Mouse (Mus musculus): ENCODE measurements around the gene Sez6. TPM values are rescaled to one million over a fixed set of nuclear protein-coding genes. Genes with fewer than 3 reads are reported as not detected.

Gene Sez6
- polyA plus RNA-seq, 1 experiment from 2014 or later: 140 TPM

DNA sequence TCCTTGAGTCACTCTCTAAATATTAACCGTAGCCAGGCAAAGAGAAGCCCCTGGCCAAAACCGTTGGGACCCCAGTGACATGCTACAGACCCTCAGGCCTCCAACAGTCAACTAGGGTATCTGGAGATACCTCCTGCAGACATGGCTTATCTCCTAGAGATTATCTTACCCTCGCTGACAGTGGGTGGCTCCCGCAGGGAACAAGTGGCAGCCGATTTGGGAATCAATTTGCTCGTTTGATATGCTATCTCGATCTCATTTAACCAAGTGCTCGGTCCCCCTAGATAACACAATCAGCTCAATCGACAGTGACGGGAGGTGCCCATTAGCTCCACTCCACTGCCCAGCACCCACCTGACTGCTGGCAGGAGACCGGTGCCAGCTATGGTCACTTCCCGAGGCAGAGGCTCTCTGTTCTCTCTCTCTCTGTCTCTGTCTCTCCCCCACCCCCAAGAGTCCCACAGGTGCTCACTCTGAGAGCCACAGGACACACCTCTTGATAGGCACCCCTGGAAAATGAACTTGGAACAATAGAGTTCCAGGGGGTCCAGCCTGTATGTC lies 19.6 kb downstream of the Sez6 start:
- no peak overlapping the region for H3K9ac ChIP-seq (ENCODE audit: low read length)
- WGBS: 27% methylated on average over 12 of the region's 12 CpGs
- no peak overlapping the region for H3K4me2 ChIP-seq (ENCODE audit: low read length)
- H3K4me3 ChIP-seq (ENCODE audit: low read depth, low read length): no peak overlapping the region
- ATAC-seq: no peak
- peaks cover 22% of the 10 kb centered on the region for H3K36me3 ChIP-seq (ENCODE audit: control insufficient read depth, insufficient read depth, low read length)
- peak overlapping the region; percentile 81 for H3K27ac ChIP-seq (ENCODE audit: low read depth, low read length)
- peaks cover 29% of the 10 kb centered on the region for H3K4me1 ChIP-seq (ENCODE audit: control insufficient read depth, insufficient read depth, low read length)
- no peaks in the 10 kb centered on the region for H3K27me3 ChIP-seq (replicated peaks; ENCODE audit: control insufficient read depth, insufficient read depth, low read length)
- no peaks in the 10 kb centered on the region for H3K9me3 ChIP-seq (replicated peaks; ENCODE audit: control insufficient read depth, low read length)
- no peak for DNase-seq (ENCODE audit: low spot score)

DNA sequence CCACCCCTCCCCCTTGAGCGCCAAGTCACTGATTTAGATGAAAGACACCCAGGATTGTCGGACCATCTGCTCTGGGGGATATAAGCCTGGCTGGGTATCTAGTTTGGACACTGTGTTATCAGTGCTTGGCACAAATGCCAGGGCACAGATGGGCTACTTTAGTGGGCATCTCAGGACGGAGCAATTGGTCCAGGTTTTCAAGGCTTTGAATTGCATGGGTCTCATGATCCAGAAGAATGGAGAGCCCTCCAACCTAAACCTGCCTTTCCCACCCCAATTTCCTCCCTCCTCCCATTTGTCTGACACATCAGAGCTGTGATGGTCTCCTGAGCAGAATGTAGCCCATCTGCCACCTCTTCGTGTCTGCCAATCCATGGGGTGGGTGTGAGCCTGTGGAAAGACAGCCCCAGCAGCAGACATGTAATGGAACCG lies 20.2 kb downstream of the Sez6 start:
- H3K4me2 ChIP-seq (ENCODE audit: low read length): 0 out of 2 replicates have a peak overlapping the region, but pooled peaks have one; percentile 2
- peak; percentile 88 for DNase-seq (ENCODE audit: low spot score)

DNA sequence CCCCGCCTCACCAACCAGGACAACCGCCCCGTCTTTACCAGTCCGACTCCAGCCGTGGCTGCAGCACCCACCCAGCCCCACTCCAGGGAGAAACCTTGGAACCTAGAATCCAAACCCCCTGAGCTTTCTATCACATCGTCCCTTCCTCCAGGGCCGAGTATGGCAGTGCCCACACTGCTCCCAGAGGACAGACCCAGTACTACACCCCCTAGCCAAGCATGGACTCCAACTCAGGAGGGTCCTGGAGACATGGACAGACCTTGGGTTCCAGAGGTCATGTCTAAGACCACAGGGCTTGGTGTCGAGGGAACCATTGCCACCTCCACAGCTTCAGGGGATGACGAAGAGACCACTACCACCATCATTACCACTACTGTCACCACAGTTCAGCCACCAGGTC lies 23.1 kb downstream of the Sez6 start:
- DNase-seq (ENCODE audit: low spot score) (no peak), ATAC-seq (no peak)
- Histone ChIP-seq H3K4me3 (ENCODE audit: low read depth, low read length) (no peak overlapping the region), H3K9me3 (replicated peaks; ENCODE audit: control insufficient read depth, low read length) (no peaks in the 10 kb centered on the region), H3K4me2 (ENCODE audit: low read length) (no peak overlapping the region), H3K36me3 (ENCODE audit: control insufficient read depth, insufficient read depth, low read length) (peaks cover 26% of the 10 kb centered on the region), H3K27ac (ENCODE audit: low read depth, low read length) (no peak overlapping the region), H3K9ac (ENCODE audit: low read length) (no peak overlapping the region), H3K4me1 (ENCODE audit: control insufficient read depth, insufficient read depth, low read length) (peaks cover 41% of the 10 kb centered on the region), H3K27me3 (replicated peaks; ENCODE audit: control insufficient read depth, insufficient read depth, low read length) (no peaks in the 10 kb centered on the region)
- WGBS: 57% methylated on average over 9 of the region's 9 CpGs

More for the DNA sequence above, 20.2 kb downstream of the Sez6 start:
- H3K4me3 ChIP-seq (ENCODE audit: low read depth, low read length): no peak overlapping the region
- WGBS: 53% methylated on average over 5 of the region's 5 CpGs
- H3K36me3 ChIP-seq (ENCODE audit: control insufficient read depth, insufficient read depth, low read length): peaks cover 26% of the 10 kb centered on the region
- H3K27ac ChIP-seq (ENCODE audit: low read depth, low read length): peak overlapping the region; percentile 81
- no peaks in the 10 kb centered on the region for H3K9me3 ChIP-seq (replicated peaks; ENCODE audit: control insufficient read depth, low read length)
- peak; percentile 79 for ATAC-seq
- H3K27me3 ChIP-seq (replicated peaks; ENCODE audit: control insufficient read depth, insufficient read depth, low read length): no peaks in the 10 kb centered on the region
- H3K4me1 ChIP-seq (ENCODE audit: control insufficient read depth, insufficient read depth, low read length): peaks cover 34% of the 10 kb centered on the region
- H3K9ac ChIP-seq (ENCODE audit: low read length): no peak overlapping the region

DNA sequence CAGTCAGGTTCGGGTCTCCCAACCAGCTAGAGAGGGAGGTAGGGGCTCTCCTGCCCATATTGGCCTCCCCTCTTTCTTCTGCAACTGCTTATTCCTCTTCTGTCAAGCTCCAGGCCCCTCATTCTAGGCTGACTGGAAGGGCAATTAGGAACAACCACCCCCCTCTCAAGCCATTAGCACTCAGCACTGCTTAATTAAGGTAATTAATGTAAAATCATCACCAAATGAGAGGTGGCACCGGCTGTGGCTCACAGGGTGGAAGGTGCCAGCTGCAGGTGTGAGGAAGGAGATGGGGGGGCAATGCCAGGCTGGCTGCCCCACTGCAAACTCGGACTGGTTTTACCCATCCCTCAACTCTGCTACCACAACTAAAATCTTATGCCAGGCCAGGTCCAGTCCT lies 25.8 kb downstream of the Sez6 start:
- WGBS: 8% methylated on average over 3 of the region's 3 CpGs
- no peak overlapping the region for H3K4me3 ChIP-seq (ENCODE audit: low read depth, low read length)
- peak overlapping the region; percentile 38; the same call in 1 of the 2 replicates for H3K9ac ChIP-seq (ENCODE audit: low read length)
- H3K4me1 ChIP-seq (ENCODE audit: control insufficient read depth, insufficient read depth, low read length): peaks cover 55% of the 10 kb centered on the region
- DNase-seq (ENCODE audit: low spot score) (peak; percentile 78), ATAC-seq (peak; percentile 66)
- peak overlapping the region; percentile 76 for H3K27ac ChIP-seq (ENCODE audit: low read depth, low read length)
- no peaks in the 10 kb centered on the region for H3K27me3 ChIP-seq (replicated peaks; ENCODE audit: control insufficient read depth, insufficient read depth, low read length)
- no peak overlapping the region for H3K4me2 ChIP-seq (ENCODE audit: low read length)
- H3K36me3 ChIP-seq (ENCODE audit: control insufficient read depth, insufficient read depth, low read length): peaks cover 26% of the 10 kb centered on the region
- no peaks in the 10 kb centered on the region for H3K9me3 ChIP-seq (replicated peaks; ENCODE audit: control insufficient read depth, low read length)

DNA sequence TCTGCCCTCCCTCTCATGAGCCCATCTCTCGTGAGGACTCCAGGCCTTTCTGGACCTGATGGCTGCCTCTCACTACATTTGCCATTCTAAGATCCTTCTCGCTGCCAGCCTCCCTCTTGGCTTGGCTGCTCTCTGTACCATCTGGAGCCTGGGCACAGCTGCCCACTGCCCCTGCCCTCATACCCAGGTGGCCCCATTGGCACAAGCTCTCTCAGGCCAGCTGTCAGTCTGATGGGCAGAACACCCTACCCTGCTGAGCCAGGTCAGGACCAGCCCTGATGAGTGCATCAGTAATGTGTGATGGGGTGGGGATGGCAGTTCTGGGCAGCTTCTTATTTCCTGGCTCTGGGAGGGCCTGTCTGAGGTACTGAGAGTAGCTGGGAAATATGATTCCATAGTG lies 27.7 kb downstream of the Sez6 start:
- WGBS: 47% methylated on average over 2 of the region's 2 CpGs
- Histone ChIP-seq H3K27me3 (replicated peaks; ENCODE audit: control insufficient read depth, insufficient read depth, low read length) (no peaks in the 10 kb centered on the region), H3K4me1 (ENCODE audit: control insufficient read depth, insufficient read depth, low read length) (peaks cover 55% of the 10 kb centered on the region), H3K9me3 (replicated peaks; ENCODE audit: control insufficient read depth, low read length) (no peaks in the 10 kb centered on the region), H3K4me3 (ENCODE audit: low read depth, low read length) (no peak overlapping the region), H3K27ac (ENCODE audit: low read depth, low read length) (peak overlapping the region; percentile 59), H3K4me2 (ENCODE audit: low read length) (no peak overlapping the region), H3K9ac (ENCODE audit: low read length) (no peak overlapping the region), H3K36me3 (ENCODE audit: control insufficient read depth, insufficient read depth, low read length) (peaks cover 31% of the 10 kb centered on the region)
- DNase-seq (ENCODE audit: low spot score) (no peak), ATAC-seq (no peak)

DNA sequence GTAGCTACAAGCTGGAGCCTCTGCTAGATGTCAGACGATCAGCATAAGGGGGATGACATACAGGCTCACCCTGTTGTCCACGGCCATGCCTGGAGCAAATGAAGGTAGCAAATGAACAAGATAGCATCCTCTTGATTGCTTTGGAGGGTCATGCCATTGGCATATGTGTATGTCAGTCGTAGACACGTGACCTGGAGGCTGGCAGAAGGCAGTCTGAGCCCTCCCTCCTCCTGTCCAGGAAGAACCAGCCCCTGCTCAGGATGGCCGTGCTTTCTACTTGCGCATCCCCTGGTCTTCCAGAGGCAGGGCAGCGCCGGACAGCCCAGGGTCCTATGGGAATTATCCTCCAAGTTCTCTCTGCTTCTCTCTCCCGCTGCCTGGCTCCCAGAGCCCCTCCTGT lies 28.3 kb downstream of the Sez6 start:
- Histone ChIP-seq H3K9ac (ENCODE audit: low read length) (peak overlapping the region; percentile 13; the same call in 1 of the 2 replicates), H3K27ac (ENCODE audit: low read depth, low read length) (0 out of 2 replicates have a peak overlapping the region, but pooled peaks have one; percentile 15), H3K36me3 (ENCODE audit: control insufficient read depth, insufficient read depth, low read length) (peaks cover 25% of the 10 kb centered on the region), H3K27me3 (replicated peaks; ENCODE audit: control insufficient read depth, insufficient read depth, low read length) (no peaks in the 10 kb centered on the region), H3K4me3 (ENCODE audit: low read depth, low read length) (no peak overlapping the region), H3K4me1 (ENCODE audit: control insufficient read depth, insufficient read depth, low read length) (peaks cover 55% of the 10 kb centered on the region), H3K9me3 (replicated peaks; ENCODE audit: control insufficient read depth, low read length) (no peaks in the 10 kb centered on the region), H3K4me2 (ENCODE audit: low read length) (no peak overlapping the region)
- 80% methylated on average over 9 of the region's 9 CpGs for WGBS
- ATAC-seq: no peak
- DNase-seq (ENCODE audit: low spot score): no peak

DNA sequence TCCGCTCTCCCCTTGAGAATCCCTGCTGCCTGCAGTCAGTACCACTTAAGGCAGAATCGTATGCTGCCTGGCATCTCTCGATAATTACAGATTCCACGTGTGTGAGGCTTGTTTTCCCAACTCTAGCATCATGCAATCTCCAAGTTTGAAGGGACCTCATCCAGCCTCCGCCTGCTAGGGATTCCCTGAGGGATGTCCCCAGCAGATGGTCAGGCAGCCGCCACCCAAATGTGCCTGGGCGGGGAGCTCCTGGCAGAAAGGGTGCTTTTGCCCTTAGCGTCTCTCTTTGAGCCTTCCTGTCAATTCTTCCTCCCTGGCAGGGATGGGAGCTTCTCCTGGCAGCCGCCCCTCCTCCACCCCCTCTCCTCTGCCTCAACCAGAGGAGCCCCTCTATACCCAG lies 29.6 kb downstream of the Sez6 start:
- H3K9ac ChIP-seq (ENCODE audit: low read length): 0 out of 2 replicates have a peak overlapping the region, but pooled peaks have one; percentile 2
- DNase-seq (ENCODE audit: low spot score): peak; percentile 77
- WGBS: 41% methylated on average over 9 of the region's 9 CpGs
- peaks cover 64% of the 10 kb centered on the region for H3K4me1 ChIP-seq (ENCODE audit: control insufficient read depth, insufficient read depth, low read length)
- H3K4me2 ChIP-seq (ENCODE audit: low read length): no peak overlapping the region
- peaks cover 12% of the 10 kb centered on the region; the same call in 1 of the 2 replicates for H3K36me3 ChIP-seq (ENCODE audit: control insufficient read depth, insufficient read depth, low read length)
- 0 out of 2 replicates have a peak overlapping the region, but pooled peaks have one; percentile 17 for H3K27ac ChIP-seq (ENCODE audit: low read depth, low read length)
- H3K27me3 ChIP-seq (replicated peaks; ENCODE audit: control insufficient read depth, insufficient read depth, low read length): no peaks in the 10 kb centered on the region
- ATAC-seq: peak; percentile 49; the same call in 1 of the 2 replicates
- no peaks in the 10 kb centered on the region for H3K9me3 ChIP-seq (replicated peaks; ENCODE audit: control insufficient read depth, low read length)
- no peak overlapping the region for H3K4me3 ChIP-seq (ENCODE audit: low read depth, low read length)

DNA sequence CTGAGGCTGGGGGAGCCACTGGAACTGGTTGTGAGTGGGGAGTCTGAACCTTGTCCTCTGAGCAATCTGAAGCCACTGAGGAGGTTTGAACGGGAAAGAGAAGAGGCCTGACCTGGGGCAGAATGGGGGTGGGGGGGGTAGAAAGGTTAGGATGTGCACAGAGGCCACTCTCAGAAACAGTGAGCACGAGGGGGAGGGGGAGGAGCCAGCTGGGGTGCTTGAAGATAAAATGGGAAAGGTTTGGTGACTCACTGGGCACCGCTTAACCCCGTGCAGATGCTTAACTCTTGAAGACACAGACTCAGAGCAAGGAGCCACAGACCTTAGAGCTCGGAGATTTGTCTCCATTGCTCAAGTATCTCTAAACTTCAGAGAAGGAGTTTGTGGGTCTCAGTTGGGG lies 30.3 kb downstream of the Sez6 start:
- Histone ChIP-seq H3K27me3 (replicated peaks; ENCODE audit: control insufficient read depth, insufficient read depth, low read length) (no peaks in the 10 kb centered on the region), H3K27ac (ENCODE audit: low read depth, low read length) (0 out of 2 replicates have a peak overlapping the region, but pooled peaks have one; percentile 17), H3K4me1 (ENCODE audit: control insufficient read depth, insufficient read depth, low read length) (peaks cover 64% of the 10 kb centered on the region), H3K4me2 (ENCODE audit: low read length) (no peak overlapping the region), H3K4me3 (ENCODE audit: low read depth, low read length) (no peak overlapping the region), H3K36me3 (ENCODE audit: control insufficient read depth, insufficient read depth, low read length) (peaks cover 8% of the 10 kb centered on the region; the same call in 1 of the 2 replicates), H3K9ac (ENCODE audit: low read length) (0 out of 2 replicates have a peak overlapping the region, but pooled peaks have one; percentile 2), H3K9me3 (replicated peaks; ENCODE audit: control insufficient read depth, low read length) (no peaks in the 10 kb centered on the region)
- ATAC-seq (no peak), DNase-seq (ENCODE audit: low spot score) (no peak)
- WGBS: 44% methylated on average over 5 of the region's 5 CpGs

DNA sequence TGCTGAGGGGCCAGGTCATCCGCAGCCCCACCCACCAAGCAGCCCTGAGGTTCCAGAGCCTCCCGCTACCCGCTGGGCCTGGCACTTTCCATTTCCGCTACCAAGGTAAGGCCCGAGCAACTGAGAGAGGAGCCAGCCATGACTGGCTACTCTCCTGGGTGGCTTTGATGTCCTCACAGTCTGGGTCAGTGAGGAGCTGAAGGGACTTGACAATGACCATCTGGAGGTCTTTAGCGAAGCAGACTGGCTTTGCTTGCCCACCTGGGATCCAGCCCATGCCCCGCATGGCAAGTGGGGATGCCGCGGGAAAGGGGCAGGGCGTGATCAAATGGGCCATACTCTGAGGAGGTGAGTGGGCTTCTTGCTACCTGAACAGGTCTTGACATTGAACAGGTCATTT lies 32.3 kb downstream of the Sez6 start:
- peaks cover 56% of the 10 kb centered on the region for H3K4me1 ChIP-seq (ENCODE audit: control insufficient read depth, insufficient read depth, low read length)
- WGBS: 96% methylated on average over 10 of the region's 10 CpGs

More for the DNA sequence above, 32.3 kb downstream of the Sez6 start:
- H3K36me3 ChIP-seq (ENCODE audit: control insufficient read depth, insufficient read depth, low read length): peaks cover 12% of the 10 kb centered on the region
- no peak overlapping the region for H3K4me3 ChIP-seq (ENCODE audit: low read depth, low read length)
- DNase-seq (ENCODE audit: low spot score): no peak
- no peak overlapping the region for H3K27ac ChIP-seq (ENCODE audit: low read depth, low read length)
- ATAC-seq: no peak
- no peak overlapping the region for H3K9ac ChIP-seq (ENCODE audit: low read length)
- H3K4me2 ChIP-seq (ENCODE audit: low read length): no peak overlapping the region
- no peaks in the 10 kb centered on the region for H3K27me3 ChIP-seq (replicated peaks; ENCODE audit: control insufficient read depth, insufficient read depth, low read length)
- no peaks in the 10 kb centered on the region for H3K9me3 ChIP-seq (replicated peaks; ENCODE audit: control insufficient read depth, low read length)

Data from forebrain, embryonic 14.5 days (tissue).